Mouse (Mus musculus): ENCODE measurements around the gene Map3k11. TPM values are rescaled to one million over a fixed set of nuclear protein-coding genes. Genes with fewer than 3 reads are reported as not detected.

Gene Map3k11
- polyA plus RNA-seq, 1 experiment from 2014 or later, result 10.4 TPM

GRCm38 (mm10) chr19:5751742-5752141, 63.2 kb downstream of the Map3k11 start:
- DNase-seq (peak; percentile 62), ATAC-seq (peak; percentile 56; the same call in 1 of the 2 replicates)
- Histone ChIP-seq H3K27me3 (ENCODE audit: insufficient read depth, low read length) (peaks cover 74% of the 10 kb centered on the region), H3K4me2 (ENCODE audit: low read depth, low read length) (no peak overlapping the region), H3K36me3 (replicated peaks; ENCODE audit: insufficient read depth, low read length) (no peaks in the 10 kb centered on the region), H3K4me3 (ENCODE audit: low read depth, low read length) (no peak overlapping the region), H3K9ac (replicated peaks) (no peak overlapping the region), H3K27ac (ENCODE audit: low read depth) (no peak overlapping the region), H3K4me1 (ENCODE audit: insufficient read depth) (peaks cover 5% of the 10 kb centered on the region; the same call in 1 of the 2 replicates), H3K9me3 (ENCODE audit: low read length) (no peaks in the 10 kb centered on the region)
- TF ChIP-seq CTCF (IDR thresholded peaks at IDR 0.05; ENCODE audit: low read depth) (no peak), EP300 (IDR thresholded peaks at IDR 0.05; ENCODE audit: low read depth) (no peak)
- 13% methylated on average over 16 of the region's 20 CpGs for WGBS (ENCODE audit: insufficient replicate concordance)

Small RNAs within 50 kb of the gene (microRNA-seq; reads per million reads assigned to microRNA genes)
- not detected for gene Mir6987

Other genes starting within 250 kb of the Map3k11 start
- not detected in 2 replicates for gene Fosl1, start 241.2 kb upstream of the Map3k11 start, polyA plus RNA-seq (2015; fragmentation: Nextera tagmentation; extraction: Ambion mirVana)
- gene Ccdc85b, start 230.8 kb upstream of the Map3k11 start, polyA plus RNA-seq (2015; fragmentation: Nextera tagmentation; extraction: Ambion mirVana), result 1.6 and 2.1 TPM in 2 replicates
- 35.6 and 35.7 TPM in 2 replicates for gene Fibp, start 228.1 kb upstream of the Map3k11 start, polyA plus RNA-seq (2015; fragmentation: Nextera tagmentation; extraction: Ambion mirVana)
- 1.4 and 1.9 TPM in 2 replicates for gene Ctsw, start 220.2 kb upstream of the Map3k11 start, polyA plus RNA-seq (2015; fragmentation: Nextera tagmentation; extraction: Ambion mirVana)
- gene Efemp2, start 214.8 kb upstream of the Map3k11 start, polyA plus RNA-seq (2015; fragmentation: Nextera tagmentation; extraction: Ambion mirVana), result 8.1 and 9.2 TPM in 2 replicates
- gene Mus81, start 200.3 kb upstream of the Map3k11 start, polyA plus RNA-seq (2015; fragmentation: Nextera tagmentation; extraction: Ambion mirVana), result 8.6 and 11.9 TPM in 2 replicates
- 841 and 843 TPM in 2 replicates for gene Cfl1, start 198.3 kb upstream of the Map3k11 start, polyA plus RNA-seq (2015; fragmentation: Nextera tagmentation; extraction: Ambion mirVana)
- not detected in 2 replicates for gene 1700020D05Rik, start 185.0 kb upstream of the Map3k11 start, polyA plus RNA-seq (2015; fragmentation: Nextera tagmentation; extraction: Ambion mirVana)
- 2.6 and 3.0 TPM in 2 replicates for gene Snx32, start 178.2 kb upstream of the Map3k11 start, polyA plus RNA-seq (2015; fragmentation: Nextera tagmentation; extraction: Ambion mirVana)
- 0.06 TPM in 1 of 2 replicates, not detected in the other for gene Ovol1, start 128.1 kb upstream of the Map3k11 start, polyA plus RNA-seq (2015; fragmentation: Nextera tagmentation; extraction: Ambion mirVana)
- gene Ap5b1, start 120.7 kb upstream of the Map3k11 start, polyA plus RNA-seq (2015; fragmentation: Nextera tagmentation; extraction: Ambion mirVana), result 3.1 and 3.4 TPM in 2 replicates
- gene Rnaseh2c, start 86.9 kb upstream of the Map3k11 start, polyA plus RNA-seq (2015; fragmentation: Nextera tagmentation; extraction: Ambion mirVana), result 78.4 and 79.1 TPM in 2 replicates
- gene Kat5, start 78.5 kb upstream of the Map3k11 start, polyA plus RNA-seq (2015; fragmentation: Nextera tagmentation; extraction: Ambion mirVana), result 15.1 and 15.8 TPM in 2 replicates
- gene Rela, start 51.3 kb upstream of the Map3k11 start, polyA plus RNA-seq (2015; fragmentation: Nextera tagmentation; extraction: Ambion mirVana), result 21.3 and 22.6 TPM in 2 replicates
- gene Sipa1, start 25.0 kb upstream of the Map3k11 start, polyA plus RNA-seq (2015; fragmentation: Nextera tagmentation; extraction: Ambion mirVana), result 14.1 and 15.3 TPM in 2 replicates
- 5.2 and 5.6 TPM in 2 replicates for gene Pcnx3, start 166 bp downstream of the Map3k11 start, polyA plus RNA-seq (2015; fragmentation: Nextera tagmentation; extraction: Ambion mirVana)
- gene Kcnk7, start 15.6 kb downstream of the Map3k11 start, polyA plus RNA-seq (2015; fragmentation: Nextera tagmentation; extraction: Ambion mirVana), result 0.17 and 0.18 TPM in 2 replicates
- gene Ehbp1l1, start 37.6 kb downstream of the Map3k11 start, polyA plus RNA-seq (2015; fragmentation: Nextera tagmentation; extraction: Ambion mirVana), result 38.5 and 42.5 TPM in 2 replicates
- gene Fam89b, start 40.9 kb downstream of the Map3k11 start, polyA plus RNA-seq (2015; fragmentation: Nextera tagmentation; extraction: Ambion mirVana), result 28.9 and 31.0 TPM in 2 replicates
- gene Ltbp3, start 52.2 kb downstream of the Map3k11 start, polyA plus RNA-seq (2015; fragmentation: Nextera tagmentation; extraction: Ambion mirVana), result 1.3 and 1.4 TPM in 2 replicates
- 16.9 and 17.0 TPM in 2 replicates for gene Scyl1, start 82.7 kb downstream of the Map3k11 start, polyA plus RNA-seq (2015; fragmentation: Nextera tagmentation; extraction: Ambion mirVana)
- gene Frmd8, start 186.5 kb downstream of the Map3k11 start, polyA plus RNA-seq (2015; fragmentation: Nextera tagmentation; extraction: Ambion mirVana), result 8.5 and 9.0 TPM in 2 replicates
- gene Slc25a45, start 189.1 kb downstream of the Map3k11 start, polyA plus RNA-seq (2015; fragmentation: Nextera tagmentation; extraction: Ambion mirVana), result 8.4 and 9.1 TPM in 2 replicates
- 1.5 and 1.7 TPM in 2 replicates for gene Tigd3, start 205.4 kb downstream of the Map3k11 start, polyA plus RNA-seq (2015; fragmentation: Nextera tagmentation; extraction: Ambion mirVana)
- gene Dpf2, start 224.3 kb downstream of the Map3k11 start, polyA plus RNA-seq (2015; fragmentation: Nextera tagmentation; extraction: Ambion mirVana), result 28.1 and 32.6 TPM in 2 replicates
- 3.0 TPM in 2 replicates for gene Cdc42ep2, start 236.1 kb downstream of the Map3k11 start, polyA plus RNA-seq (2015; fragmentation: Nextera tagmentation; extraction: Ambion mirVana)